Mouse (Mus musculus) embryonic stem cell, embryonic (primary cell): ENCODE data around the gene Cntfr.

Source experiments
- CTCF ChIA-PET, 4 experiments: fragments of 300-600 bp in 2 of 4; fragments of 350-600 bp in 2 of 4; sonication (Branson Sonifier 250); formaldehyde crosslinking; loops; one replicate each; lab custom pipeline; 2022; ENCODE audit warnings: inconsistent platforms in 2 of 4; lab: Charles Lee
- POLR2A ChIA-PET, 4 experiments: fragments of 300-600 bp in 2 of 4; fragments of 350-600 bp in 2 of 4; sonication (Branson Sonifier 250); formaldehyde crosslinking; loops; one replicate each; lab custom pipeline; 2022; ENCODE audit warnings: antibody characterized with exemption in 4 of 4, inconsistent platforms in 1 of 4; lab: Charles Lee

Gene Cntfr

DNA sequence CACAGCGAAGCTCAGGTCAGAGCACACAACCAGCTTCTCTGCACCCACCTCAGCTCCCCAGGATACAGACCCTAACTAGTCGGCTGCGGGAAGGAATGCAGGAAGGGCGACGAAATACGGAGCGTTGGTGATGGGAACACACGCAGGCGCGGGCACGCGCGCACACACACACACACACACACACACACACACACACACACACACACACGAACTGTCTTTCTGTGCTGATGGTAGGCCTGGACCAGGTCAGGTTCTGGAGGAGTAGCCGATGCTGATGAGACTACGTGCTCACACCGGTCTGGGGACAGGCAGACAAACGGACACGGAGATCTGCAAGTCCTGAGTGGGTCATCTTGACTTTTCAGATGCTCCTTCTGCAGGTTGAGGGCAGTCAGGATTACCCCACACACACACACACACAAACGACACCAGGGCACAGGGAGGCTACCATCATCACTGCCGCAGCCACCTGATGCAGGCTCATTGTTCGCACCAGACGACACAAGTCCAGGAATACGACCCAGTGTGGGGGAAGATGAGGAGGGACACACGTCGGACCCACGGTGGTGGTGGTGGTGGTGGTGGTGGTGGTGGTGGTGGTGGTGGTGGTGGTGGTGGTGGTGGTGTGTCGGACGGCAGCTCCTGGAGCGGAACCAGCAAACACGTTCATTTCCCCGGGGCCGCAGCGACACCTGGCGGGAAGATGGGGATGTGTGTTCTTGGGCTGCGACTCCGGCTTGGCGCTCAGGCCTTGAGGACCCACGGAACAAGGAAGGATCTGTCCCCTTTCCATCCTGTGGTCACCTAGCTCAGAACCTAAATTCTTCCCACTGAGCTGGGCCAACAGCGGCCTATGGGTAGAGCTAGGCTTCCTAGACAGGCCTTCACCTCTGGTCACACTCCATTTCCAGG lies at the start of gene Cntfr:
Gene Cntfr (minus strand): TSS at position 160 of the 912 bp plus-strand sequence.
- CTCF ChIA-PET: interaction anchor here in 3 of 4 experiments (0.6 to 2.2 kb wide), 13 partner anchors 9 to 228 kb away, joined by 3 to 8 read pairs (median 5); partner anchors contain the start of genes Dnaic1 (in 1 of the 3) and Fam219a (in 1 of the 3)

DNA sequence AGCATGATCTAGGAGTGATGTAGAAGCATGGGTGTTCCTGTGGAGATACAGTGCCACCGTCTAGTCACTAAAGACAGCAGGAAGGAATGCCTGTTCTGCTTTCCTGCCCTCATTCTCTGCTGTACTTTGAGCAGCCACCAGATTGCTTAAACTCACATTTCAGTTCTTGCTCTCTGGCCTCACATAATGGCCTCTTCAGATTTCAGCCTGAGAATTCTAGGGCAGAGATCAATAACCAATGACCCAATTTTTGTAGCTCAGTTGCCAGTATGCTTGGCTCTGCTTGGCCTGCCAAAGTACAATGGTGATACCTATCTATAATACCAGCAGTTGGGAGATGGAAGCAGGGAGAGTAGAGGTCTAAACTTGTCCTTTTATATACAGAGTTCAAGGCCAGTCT lies 48.1 kb upstream of the Cntfr start:
- CTCF ChIA-PET: interaction anchor here in 2 of 4 experiments (0.6 to 0.7 kb wide), 2 partner anchors 239 to 241 kb away, joined by 3 to 6 read pairs; no protein-coding TSS in a partner anchor

More for the DNA sequence above, at the start of gene Cntfr:
- POLR2A ChIA-PET: interaction anchor here in 1 of 4 experiments (0.7 kb wide), 1 partner anchor 749 kb away, joined by 12 read pairs; the partner anchor contains the start of gene Chmp5

DNA sequence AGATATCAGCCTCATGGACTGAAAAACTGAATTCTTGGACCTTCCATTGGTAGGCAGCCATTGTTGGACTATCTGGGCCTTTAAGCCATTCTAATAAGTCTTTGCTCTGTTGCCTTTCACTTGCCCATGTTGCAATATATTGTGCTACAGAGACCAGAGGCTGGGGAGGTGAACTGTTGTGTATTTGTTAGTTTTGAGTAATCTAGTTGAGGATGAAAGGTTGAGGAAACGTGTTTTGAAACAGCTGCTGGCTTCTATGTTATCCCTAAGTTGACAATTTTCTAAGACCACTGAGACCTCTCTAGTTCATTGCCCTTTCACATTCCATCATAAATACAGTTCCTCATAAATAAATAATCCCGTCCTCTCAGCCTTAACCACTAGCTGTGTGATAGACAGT lies 47.2 kb upstream of the Cntfr start:
- POLR2A ChIA-PET: interaction anchor here in 1 of 4 experiments (1.3 kb wide), 1 partner anchor 11 kb away, joined by 3 read pairs; the partner anchor contains the start of gene Galt
- CTCF ChIA-PET: no interaction called here

More for the DNA sequence above, 48.1 kb upstream of the Cntfr start:
- POLR2A ChIA-PET: interaction anchor here in 1 of 4 experiments (1.3 kb wide), 1 partner anchor 10 kb away, joined by 3 read pairs; the partner anchor contains the start of gene Galt

DNA sequence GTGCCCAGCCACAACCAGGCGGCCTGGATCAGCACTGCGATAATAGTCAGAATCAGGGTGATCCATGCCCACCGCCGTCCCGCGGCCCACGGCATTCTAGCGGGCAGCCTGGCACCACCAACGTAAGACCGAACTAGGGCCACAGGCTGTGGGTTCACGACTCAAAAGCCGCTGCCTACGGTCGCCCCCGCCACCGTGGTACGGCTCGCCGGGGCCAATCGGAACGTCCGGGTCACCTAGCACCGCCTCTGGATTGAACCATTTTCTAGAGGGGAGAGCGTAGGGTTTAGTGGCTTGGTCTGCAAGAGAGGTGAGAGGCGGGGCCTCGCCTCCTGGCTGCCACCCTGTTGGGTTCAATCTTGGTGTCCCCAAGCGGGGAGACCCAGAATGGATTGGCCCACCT lies 44.3 kb upstream of the Cntfr start:
- CTCF ChIA-PET: interaction anchor here in 3 of 4 experiments (0.6 to 1.9 kb wide), 14 partner anchors 9 to 237 kb away, joined by 3 to 7 read pairs (median 4); partner anchors contain the start of genes Galt (in 2 of the 3), Sigmar1 (in 2 of the 3), Arid3c (in 1 of the 3) and Dnaic1 (in 1 of the 3)
- POLR2A ChIA-PET: interaction anchor here in 3 of 4 experiments (0.7 to 6.0 kb wide), 26 partner anchors 10 to 606 kb away, joined by 3 to 45 read pairs (median 4); partner anchors contain the start of genes Arid3c (in 2 of the 3), Galt (in 2 of the 3), Rpp25l (in 2 of the 3) and Sigmar1 (in 2 of the 3)

DNA sequence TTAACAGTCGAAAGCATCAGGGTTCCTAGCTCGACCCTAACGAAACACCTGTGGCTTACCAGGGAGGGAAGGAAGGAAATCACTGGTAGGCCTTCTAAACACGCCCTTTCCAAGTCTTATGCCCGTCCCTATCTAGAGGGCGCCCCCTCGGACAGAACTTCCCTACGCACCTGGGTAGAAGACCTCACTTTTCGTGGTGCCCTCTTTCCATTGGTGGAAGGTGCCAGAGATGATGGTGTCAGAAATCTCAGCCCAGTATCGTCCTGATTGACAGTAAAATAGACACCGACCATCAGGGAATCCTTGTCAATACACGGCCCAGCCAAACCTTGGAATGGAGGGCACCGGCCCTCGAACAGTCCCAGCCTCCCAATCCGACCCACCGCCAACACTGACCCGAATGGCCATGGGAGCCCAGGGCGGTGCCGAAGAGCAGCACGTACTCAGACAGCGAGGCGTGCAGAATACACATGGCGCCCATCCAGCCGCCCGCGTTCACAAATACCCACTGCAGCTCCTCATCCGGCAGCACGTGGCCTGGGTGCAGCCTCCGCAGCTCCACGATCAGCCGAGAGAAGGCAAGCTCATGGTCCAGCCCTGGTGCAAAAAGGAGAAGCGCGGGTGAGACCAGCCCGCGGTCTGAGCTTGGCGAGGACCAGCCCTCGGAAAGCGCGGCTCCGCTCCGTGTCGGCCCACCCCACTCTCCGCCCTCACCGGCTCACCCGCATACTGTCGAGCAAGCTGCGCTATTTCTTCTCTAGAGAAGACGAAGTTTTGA lies 43.7 kb upstream of the Cntfr start:
- ChIA-PET POLR2A (interaction anchor here in 3 of 4 experiments (0.8 to 6.0 kb wide), 23 partner anchors 9 to 606 kb away, joined by 3 to 45 read pairs (median 4); partner anchors contain the start of genes Arid3c (in 2 of the 3), Galt (in 2 of the 3), Rpp25l (in 2 of the 3) and Sigmar1 (in 2 of the 3)), CTCF (interaction anchor here in 3 of 4 experiments (0.6 to 1.9 kb wide), 15 partner anchors 9 to 236 kb away, joined by 3 to 7 read pairs (median 3); partner anchors contain the start of genes Galt (in 2 of the 3), Sigmar1 (in 2 of the 3), Arid3c (in 1 of the 3) and Dnaic1 (in 1 of the 3))

DNA sequence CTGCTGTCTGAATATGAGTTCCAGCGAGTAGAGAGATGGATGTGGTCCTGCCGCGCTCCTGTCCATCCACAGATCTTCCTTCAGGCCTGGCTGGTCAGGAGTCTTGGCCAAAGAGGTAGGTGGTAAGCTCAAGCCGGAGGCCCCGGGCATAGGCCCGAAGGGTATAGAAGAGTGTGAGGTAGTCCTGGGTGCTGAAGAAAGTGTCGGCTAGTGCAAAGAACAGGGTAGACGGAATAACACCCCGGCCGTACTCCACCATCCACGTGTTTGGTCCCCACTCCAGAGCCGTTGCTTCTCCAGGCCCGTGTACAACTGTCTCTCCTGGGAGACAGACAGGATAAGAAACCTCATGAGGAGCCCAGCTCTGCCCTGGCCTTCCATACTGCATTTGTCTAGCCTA lies 42.4 kb upstream of the Cntfr start:
- POLR2A ChIA-PET: interaction anchor here in 3 of 4 experiments (0.6 to 6.0 kb wide), 10 partner anchors 11 to 1822 kb away, joined by 3 to 45 read pairs (median 8); partner anchors contain the start of genes Rpp25l (in 2 of the 3), Galt (in 1 of the 3) and Sigmar1 (in 1 of the 3)

DNA sequence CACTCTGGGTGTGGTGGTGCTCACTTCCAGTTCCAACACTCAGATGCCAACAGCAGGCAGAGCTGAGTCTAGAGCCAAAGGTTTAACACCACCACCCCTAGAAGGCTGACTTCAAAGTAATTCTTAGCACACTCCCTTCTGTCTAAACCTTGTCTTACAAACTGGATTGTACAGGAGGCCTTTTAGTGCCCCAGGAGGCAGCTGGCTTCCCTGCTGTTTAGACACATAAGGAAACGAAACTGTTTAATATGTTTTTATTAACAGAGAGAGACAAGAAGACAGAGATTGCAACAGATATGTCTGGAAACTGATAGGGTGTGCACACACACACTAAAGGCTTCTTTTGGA lies 41.3 kb upstream of the Cntfr start:
- ChIA-PET CTCF (interaction anchor here (0.7 to 3.2 kb wide), 20 partner anchors 9 to 1134 kb away, joined by 3 to 59 read pairs (median 7); partner anchors contain the start of genes Rpp25l (in 4 of the 4), Dnaic1 (in 1 of the 4) and Fam219a (in 1 of the 4)), POLR2A (interaction anchor here in 3 of 4 experiments (0.5 to 6.0 kb wide), 10 partner anchors 12 to 1823 kb away, joined by 3 to 45 read pairs (median 6); partner anchors contain the start of genes Rpp25l (in 2 of the 3), Galt (in 1 of the 3) and Sigmar1 (in 1 of the 3))

More for the DNA sequence above, 42.4 kb upstream of the Cntfr start:
- CTCF ChIA-PET: interaction anchor here (0.5 to 3.2 kb wide), 7 partner anchors 12 to 490 kb away, joined by 3 to 59 read pairs (median 4); partner anchors contain the start of gene Rpp25l (in 1 of the 4)

DNA sequence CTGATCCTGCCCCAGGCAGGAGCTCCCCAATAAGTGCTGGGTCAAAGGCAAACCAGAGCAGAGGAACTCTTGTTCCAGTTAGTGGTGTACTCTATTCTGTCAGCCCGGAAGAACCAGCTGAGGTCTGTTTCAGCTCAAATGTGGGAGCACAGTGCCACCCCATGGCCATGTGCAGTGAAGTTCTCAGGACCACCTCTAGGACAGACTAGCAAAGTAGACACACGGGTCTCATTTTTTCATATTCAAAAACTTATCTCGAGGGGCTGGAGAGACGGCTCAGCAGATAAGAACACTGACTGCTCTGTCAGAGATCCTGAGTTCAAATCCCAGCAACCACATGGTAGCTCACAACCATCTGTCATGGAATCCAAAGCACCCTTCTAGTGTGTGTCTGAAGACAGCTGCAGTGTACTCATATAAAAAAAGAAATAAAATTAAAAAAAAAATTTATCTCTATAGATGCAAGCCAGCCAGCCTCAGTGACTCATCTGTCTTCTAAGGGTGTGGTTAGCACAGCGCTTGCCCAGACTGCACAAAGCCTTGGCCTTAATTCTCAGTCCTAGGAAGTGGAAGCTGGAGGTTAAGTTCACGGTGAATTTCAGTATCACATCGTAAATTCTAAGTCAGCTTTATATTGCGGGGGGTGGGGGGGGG lies 40.8 kb upstream of the Cntfr start:
- CTCF ChIA-PET: interaction anchor here (0.5 to 3.2 kb wide), 38 partner anchors 9 to 1134 kb away, joined by 3 to 59 read pairs (median 6); partner anchors contain the start of genes Rpp25l (in 4 of the 4), Fam219a (in 2 of the 4), AI464131 (in 1 of the 4) and Dnaic1 (in 1 of the 4)
- POLR2A ChIA-PET: interaction anchor here in 3 of 4 experiments (0.6 to 6.0 kb wide), 14 partner anchors 10 to 637 kb away, joined by 3 to 45 read pairs (median 4); partner anchors contain the start of genes Rpp25l (in 2 of the 3), Dctn3 (in 1 of the 3), Dnaic1 (in 1 of the 3) and Fam219a (in 1 of the 3)

DNA sequence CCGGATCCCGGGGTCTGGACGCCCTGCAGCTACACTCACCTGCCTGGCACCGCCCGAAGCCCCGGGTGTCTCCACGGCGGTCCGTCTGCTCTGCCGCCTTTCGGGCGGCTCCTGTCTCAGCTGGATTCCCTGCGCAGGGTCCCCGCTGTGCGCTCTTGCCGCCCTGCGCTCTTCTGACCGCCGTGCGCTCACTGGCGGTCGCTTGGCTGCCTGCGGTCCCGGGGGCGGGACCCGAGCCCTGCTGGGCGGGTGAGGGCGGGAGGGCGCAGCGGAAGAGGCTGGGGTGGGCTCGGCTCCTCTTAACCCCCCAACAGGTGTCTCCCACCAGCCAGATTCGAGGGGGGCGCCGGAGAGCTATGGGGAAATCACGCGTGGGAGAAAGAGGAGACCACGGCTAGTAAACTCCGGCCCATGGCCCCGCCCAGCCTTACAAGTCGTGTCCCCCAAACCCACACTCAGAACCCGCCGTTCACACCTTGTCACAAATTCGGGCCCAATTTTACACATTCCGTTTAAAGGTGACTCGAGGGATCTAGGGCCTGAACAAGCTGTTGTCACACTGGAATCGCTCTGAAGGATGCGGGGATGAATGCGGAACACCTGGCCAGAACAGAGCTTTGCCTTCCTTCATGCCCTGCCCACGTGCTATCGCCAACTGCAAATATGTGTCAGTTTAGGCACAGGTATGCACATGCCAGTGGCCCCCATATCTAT lies 34.3 kb upstream of the Cntfr start, which contains the start of gene Arid3c:
Gene Arid3c (minus strand): TSS at position 91 of the 714 bp plus-strand sequence.
- CTCF ChIA-PET: interaction anchor here in 2 of 4 experiments (0.8 to 1.6 kb wide), 7 partner anchors 9 to 24 kb away, joined by 3 to 5 read pairs (median 3); partner anchors contain the start of gene Rpp25l (in 1 of the 2)
- POLR2A ChIA-PET: interaction anchor here in 2 of 4 experiments (0.9 to 1.9 kb wide), 8 partner anchors 10 to 24 kb away, joined by 3 to 10 read pairs (median 4); partner anchors contain the start of genes Galt (in 1 of the 2) and Rpp25l (in 1 of the 2)

DNA sequence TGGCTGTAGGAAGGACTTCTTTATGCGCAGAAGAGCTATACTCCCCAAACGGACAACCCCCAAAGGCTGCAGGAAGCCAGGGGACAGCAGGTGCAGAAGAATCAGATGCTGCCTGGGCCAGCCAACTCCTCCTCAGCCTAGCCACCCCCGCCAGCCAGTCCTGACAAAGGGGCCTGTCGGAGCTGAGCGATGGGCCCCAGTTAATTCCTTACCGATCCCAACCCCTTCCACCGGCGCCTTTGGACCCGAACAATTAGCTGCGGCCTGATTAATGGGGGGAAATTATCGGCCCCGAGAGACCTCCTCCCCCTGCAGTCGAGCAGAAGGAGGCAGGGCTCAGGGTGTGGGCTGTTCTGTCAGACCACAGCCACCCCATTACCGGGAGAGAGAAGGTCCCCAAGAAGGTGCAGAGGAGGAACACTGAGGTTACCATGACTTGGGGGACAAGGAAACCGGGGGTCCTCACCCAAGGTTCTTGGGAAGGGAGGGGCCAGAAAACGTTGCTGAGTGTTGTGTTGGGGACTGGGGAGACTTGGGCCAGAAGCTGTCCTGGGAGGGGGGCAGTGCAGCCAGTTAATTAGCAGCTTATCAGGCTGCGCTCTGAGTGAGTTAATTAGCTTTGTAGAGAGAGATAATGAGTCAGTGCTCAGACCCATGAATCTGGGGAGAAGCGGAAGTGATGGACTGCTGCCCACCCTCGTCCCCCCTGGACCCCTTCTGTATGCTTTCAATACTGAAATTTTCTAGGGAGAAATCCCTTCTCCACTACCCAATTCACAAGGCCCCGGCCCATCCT lies 30.1 kb upstream of the Cntfr start:
- ChIA-PET CTCF (interaction anchor here in 2 of 4 experiments (0.5 to 3.5 kb wide), 5 partner anchors 11 to 13 kb away, joined by 3 to 13 read pairs (median 6); partner anchors contain the start of gene Rpp25l (in 1 of the 2)), POLR2A (interaction anchor here in 1 of 4 experiments (0.9 to 2.0 kb wide), 5 partner anchors 10 to 20 kb away, joined by 3 to 11 read pairs (median 4); no protein-coding TSS in a partner anchor)

DNA sequence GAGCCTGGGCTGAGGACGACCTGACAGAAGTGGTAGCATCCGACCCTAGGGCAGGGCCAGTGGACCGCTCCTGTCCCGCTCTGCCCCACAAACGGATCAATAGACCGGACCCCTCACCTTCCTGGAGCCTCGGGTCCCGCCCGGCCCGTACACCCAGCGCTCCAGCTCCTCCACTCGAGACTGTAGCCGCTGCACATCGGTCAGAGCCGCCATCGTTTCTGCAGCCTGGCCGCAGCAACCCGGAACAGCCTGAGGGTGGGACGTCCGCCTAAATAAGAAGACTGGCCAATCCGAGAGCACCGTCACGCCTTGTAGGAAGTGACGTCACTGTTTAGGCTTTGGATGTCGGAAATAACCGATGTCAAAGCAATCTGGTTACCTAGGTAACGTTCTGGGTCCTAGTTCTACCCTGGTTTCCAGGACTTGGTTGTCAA lies 26.0 kb upstream of the Cntfr start, which contains the start of gene Dctn3:
Gene Dctn3 (minus strand): TSS at position 253 of the 434 bp plus-strand sequence.
- POLR2A ChIA-PET: interaction anchor here in 2 of 4 experiments (0.7 to 2.4 kb wide), 8 partner anchors 9 to 154 kb away, joined by 3 to 20 read pairs (median 4); partner anchors contain the start of genes Rpp25l (in 2 of the 2), Dnaic1 (in 1 of the 2) and Fam219a (in 1 of the 2)
- CTCF ChIA-PET: interaction anchor here in 3 of 4 experiments (0.5 to 1.0 kb wide), 3 partner anchors 8 to 254 kb away, joined by 3 read pairs; no protein-coding TSS in a partner anchor

DNA sequence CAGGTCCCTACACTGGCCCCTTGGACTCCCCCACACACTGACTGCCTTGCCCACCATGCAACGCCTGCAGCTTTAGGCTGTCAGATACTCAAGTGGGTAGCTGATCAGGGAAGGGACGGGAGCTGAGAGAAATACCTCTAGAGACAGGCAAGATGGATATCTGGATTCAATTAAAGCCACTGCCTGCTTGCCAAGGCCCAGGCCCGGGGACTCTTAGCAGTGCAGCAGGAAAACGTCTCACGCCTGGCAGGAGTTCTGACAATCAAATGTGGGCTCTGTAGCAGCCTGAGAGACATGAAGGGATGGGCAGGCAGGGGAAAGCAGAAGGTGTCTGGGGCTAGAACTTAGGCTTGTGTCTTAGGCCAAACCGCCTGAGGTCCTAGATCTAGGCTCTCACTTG lies 19.9 kb upstream of the Cntfr start:
- ChIA-PET POLR2A (interaction anchor here in 2 of 4 experiments (1.1 to 1.4 kb wide), 2 partner anchors 10 to 21 kb away, joined by 3 to 5 read pairs; no protein-coding TSS in a partner anchor), CTCF (interaction anchor here (0.6 to 4.5 kb wide), 5 partner anchors 14 to 50 kb away, joined by 3 to 59 read pairs (median 5); partner anchors contain the start of gene Arid3c (in 1 of the 4))

DNA sequence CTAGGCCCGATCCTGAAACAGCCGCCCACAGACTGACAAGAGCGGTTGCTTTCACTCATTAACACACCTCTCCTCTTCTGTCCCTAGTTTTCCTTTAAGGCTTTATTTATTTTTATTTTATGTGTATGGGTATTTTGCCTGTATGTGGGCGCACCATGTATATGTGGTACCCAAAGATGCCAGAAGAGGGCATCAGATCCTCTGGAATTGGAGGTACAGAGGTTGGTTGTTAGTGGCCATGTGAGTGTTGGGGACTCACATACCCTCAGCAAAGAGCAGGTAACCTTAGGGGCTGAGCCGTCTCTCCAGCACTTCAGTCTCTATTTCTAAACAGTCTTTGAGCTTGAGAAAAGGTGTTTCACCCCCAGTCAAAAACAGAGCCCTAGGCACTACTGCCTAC lies 18.7 kb upstream of the Cntfr start:
- POLR2A ChIA-PET: interaction anchor here in 2 of 4 experiments (1.1 to 1.4 kb wide), 2 partner anchors 22 to 23 kb away, joined by 3 to 5 read pairs; no protein-coding TSS in a partner anchor

More for the DNA sequence above, 18.7 kb upstream of the Cntfr start:
- CTCF ChIA-PET: interaction anchor here (0.6 to 4.5 kb wide), 11 partner anchors 8 to 208 kb away, joined by 3 to 59 read pairs (median 5); partner anchors contain the start of gene Arid3c (in 1 of the 4)
